Mouse (Mus musculus) adrenal gland, adult 8-10 months (tissue): ENCODE data around the gene Asic4. TPM values are rescaled to one million over a fixed set of nuclear protein-coding genes. Genes with fewer than 3 reads are reported as not detected.

Experiments
- DNase-seq: peaks from one replicate; pipeline ENCODE4 v3.0.0; 2022
- total RNA-seq, 4 experiments: library from RNA; stranded (reverse); gene quantifications; 2 replicates each; pipeline ENCODE4 v1.2.4; 2022

The Asic4 gene
- total RNA-seq, 4 experiments from 2014 or later: 4.9 to 11.1 (median 8.4) TPM

DNA sequence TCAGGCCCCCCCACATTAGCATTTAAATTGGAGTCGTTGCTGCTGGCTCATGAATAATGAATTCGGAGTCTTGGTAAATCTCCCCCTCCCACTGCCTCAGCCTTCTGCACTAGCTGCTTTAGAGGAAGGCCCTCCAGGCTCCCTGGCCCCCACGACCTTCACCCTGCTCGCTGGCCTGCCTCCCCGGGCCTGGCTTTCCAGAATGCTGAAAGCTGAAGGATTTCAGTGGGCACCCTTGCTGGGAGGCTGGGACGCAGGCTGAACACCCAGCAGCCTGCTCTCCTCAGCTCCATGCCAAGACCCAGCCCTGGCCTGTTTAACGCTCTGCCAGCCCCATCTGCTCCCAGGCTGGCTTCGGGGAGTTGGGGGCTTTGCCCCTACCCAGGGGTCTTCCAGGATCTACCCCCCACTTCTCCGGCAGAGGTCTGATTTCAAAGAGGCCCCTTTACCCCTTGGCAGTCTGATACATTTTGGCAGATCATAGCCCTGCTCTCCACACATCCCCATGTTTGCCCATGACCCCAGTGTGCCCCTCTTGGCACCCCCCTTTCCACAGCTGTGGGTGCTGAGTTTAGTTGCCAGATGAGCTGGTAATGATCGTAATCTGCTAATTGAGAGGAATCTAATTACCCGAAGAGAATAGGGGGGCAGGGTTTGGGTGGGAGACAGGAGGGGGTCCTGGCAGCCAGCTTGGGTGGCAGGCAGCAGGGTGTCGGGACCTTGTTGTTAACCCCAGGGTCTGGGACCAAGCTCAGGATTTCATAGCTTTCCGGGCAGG lies 6.8 kb upstream of the Asic4 start:
- no peak for DNase-seq

DNA sequence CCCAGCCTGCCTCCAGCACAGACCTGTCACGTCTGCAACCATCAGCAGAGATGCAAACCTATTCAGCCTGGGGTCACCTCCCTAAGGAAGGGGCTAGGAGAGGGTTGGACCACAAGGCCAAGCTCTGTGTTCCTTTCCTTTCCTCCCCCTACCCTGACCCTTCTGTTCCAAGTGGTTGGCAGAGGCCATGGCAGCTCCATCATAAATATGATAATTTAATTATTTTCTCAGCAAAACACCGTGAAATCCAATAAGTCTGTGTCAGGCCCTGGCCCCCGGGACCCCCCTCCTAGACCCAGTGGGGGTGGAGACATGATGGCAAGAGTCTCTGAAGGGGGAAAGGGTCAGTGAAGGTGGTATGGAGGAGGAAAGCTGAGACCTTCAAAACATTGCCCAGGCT lies 6.0 kb upstream of the Asic4 start:
- no peak for DNase-seq

DNA sequence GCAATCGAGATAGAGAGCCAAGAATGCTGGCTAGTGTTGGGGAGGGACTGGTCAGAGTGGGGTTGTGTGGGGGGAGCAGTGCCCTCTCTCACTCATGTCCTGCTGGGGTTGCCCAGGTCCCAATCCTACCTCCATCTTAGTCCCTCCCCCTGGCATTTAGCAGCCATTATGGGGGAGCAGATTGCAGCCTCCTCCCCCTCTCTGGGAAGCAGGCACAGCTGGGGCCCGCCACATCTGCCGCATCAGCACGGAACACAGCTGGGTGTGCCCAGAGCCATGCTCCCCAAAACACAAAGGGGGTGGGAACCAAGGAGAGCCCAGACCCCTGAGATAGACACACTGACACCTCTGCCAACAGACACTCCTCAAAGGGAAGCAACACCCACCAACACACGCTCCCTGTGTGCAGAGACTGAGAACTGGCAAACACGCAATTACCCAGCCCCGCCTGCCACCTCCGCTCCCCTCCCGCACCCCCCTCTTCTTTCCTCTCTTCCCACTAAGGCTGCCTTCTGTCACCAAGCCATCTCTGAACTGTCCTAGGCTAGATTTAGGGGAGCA lies 5.0 kb upstream of the Asic4 start:
- DNase-seq: no peak

DNA sequence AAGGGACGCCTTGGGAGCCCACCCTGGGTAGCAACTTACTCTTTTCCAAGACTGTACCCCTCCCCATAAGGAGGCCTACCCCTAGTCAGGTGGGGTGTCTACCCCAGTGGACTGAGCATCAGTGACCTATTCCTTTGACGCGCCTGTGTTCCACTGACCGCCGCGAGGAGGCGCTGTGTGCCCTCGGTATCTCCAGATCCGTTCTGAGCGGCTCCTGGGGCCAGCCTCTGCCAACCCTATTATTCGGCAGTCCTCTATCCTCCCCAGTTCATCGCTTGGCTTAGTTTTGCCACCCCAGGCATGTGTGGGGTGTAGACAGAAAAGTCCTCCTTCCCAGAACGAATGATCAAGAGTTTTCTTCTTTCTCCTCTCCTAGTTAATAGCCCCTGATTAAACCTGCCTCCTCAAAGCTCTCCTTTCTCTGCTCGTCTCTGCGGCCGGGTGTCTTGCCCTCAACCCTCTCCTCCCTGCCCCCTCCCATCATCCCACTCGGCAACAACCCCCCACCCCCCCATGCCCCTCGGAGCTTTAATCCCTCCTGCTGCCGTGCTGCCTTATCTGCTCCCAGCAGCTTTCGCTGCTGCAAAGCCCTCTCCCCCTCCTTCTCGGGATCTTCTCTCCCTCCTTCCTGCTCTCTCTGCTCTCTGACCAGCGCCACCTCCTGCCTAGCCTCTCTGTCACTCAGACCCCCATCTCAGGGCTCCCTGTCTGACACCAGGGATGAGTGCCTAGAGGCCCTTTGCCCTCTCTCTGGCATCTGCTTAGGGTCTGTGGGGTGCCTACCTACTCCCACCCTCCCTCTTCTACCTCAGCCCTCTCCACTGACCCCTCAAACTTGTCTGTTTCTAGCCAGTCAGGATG lies 4.3 kb upstream of the Asic4 start:
- peak; percentile 41 for DNase-seq

DNA sequence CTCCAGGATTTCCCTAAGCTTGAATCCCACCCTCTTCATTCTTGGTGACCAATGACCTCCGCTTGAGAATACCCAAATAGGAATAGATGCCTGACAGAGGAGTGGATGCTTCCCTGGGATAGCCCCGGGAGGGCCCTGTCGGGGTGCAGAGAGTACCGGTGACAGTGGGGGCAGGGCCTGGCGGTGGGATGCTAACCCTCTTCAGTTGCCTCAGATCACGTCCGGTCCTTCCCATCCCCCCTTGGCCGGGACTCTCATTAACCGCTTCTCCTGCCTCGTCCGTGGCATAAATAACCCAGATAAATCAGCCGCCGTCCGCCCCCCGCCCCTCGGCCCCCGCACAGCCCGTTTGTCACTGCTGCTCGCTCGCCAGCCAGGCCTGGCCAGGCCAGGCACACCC lies 3.6 kb upstream of the Asic4 start:
- no peak for DNase-seq

DNA sequence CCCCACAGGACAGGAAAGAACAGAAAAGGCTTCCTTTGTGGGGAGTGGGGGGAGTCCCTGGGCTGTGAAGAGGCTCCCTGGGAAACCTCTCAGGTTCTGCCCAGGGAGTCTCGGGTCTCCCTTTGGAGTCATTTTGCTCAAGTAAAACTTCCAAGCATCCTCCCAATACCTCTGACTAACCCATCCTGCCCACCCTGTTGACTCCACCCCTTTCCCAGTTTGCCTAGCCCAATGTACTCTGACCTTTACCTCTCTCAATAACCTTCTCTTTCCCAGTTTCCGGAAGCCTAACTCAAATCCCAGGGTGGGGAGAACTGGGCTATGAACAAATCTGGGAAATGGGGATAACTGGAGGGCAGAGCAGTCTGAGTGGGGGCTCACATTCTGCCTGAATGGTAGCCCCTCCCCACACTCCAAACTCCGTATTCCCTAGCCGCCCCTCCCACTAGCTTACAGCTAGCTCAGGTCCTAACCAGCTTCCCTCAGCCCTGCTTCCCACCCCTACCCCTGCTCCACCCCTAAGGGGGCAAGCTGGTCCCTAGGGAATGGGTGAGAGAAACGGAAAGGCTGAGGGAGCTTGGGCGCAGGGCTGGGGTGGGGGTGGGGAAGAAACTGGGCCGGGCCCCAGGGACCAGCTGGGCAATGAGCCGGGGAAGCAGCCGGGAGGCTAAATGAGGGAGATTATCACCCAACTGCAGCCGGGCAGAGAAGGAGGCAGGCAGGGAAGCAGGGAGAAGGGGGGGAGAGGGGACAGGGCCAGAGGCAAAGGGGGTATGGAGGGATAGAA lies 2.8 kb upstream of the Asic4 start:
- DNase-seq: no peak

- no peak for DNase-seq
Measured at GRCm38 (mm10) chr1:75448052-75448431, 2.2 kb upstream of the Asic4 start.

- no peak for DNase-seq
Measured at GRCm38 (mm10) chr1:75448937-75449336, 1.3 kb upstream of the Asic4 start.

GRCm38 (mm10) chr1:75449377-75450135 lies 680 bp upstream of the Asic4 start:
- DNase-seq: no peak

DNA sequence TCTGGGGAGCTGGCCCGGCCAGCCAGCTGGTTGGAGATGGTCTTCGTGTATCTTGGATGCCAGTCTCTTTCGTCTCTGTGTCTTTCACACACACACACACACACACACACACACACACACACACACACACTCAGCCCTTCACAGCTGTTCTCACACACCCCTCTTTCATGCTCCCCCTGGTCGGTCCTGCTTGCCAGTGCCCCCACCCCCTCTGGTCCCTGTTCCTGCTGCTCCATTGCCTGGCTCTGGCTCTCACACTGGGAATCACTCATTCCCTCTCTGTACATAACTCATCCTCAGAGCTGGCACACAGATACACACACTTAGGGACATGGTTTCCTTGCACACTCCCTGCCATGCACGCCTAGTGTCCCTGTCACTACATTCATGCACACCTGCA lies 1.7 kb downstream of the Asic4 start:
- no peak for DNase-seq

GRCm38 (mm10) chr1:75455433-75455832 lies 5.2 kb downstream of the Asic4 start:
- DNase-seq: no peak

DNA sequence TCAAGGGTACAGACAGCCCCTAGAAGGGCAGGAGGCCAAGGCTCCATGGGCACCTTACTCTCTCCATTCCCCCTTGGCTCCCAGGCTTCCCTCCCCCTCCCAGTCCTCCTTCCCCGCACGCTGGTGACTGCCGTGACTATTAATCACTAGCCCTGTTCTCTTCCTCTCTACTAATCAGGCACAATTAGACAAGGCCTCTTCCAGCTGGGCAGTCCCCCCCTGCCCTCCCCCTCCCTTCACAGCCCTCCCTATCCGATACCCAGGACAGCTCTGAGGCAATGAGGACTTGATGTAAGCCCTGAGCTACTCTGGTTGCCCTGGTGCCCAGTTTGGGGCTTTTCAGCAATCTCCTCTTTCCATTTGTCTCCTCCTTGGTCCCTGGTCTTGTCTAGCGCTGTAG lies 5.7 kb downstream of the Asic4 start:
- DNase-seq: no peak

DNA sequence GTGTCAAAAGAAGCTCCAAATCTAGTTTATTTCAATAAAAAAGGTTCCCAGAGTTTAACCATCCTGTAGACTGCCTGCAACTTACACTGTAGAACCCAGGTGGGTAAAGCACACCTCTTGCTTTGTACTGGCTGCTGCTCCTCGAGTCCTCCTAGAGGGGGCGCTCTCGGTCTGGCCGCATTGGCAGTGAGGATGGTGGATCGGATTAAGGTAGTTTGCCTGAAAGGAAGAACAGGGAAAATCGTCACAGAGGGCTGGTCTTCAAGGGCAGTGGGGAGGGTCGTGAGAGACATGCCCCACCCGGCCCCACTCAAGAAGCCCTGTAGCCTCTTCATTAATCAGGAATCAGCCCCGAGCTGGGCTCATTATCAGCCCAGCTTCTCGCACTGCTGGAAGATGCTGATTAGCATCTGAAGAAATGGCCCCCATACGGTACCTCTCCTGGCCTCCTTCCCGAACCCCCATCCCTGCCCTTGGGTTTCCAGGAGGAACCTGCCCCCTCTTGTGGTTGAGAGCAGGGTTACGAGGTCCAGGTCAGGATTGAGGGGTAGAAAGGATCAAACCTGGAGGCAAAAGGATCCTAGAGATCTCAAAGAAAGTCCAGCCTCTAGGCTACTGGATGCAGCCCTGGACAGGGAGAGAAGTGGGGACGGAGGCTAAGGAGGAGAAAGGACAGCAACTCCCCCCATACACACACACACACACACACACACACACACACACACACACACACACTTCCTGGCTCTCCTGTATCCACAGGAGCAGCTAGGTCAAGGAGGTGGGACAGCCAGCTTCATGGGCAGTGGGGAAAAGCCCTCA lies 6.7 kb downstream of the Asic4 start:
- no peak for DNase-seq

- no peak for DNase-seq
Measured at GRCm38 (mm10) chr1:75457710-75458024, 7.4 kb downstream of the Asic4 start.

DNA sequence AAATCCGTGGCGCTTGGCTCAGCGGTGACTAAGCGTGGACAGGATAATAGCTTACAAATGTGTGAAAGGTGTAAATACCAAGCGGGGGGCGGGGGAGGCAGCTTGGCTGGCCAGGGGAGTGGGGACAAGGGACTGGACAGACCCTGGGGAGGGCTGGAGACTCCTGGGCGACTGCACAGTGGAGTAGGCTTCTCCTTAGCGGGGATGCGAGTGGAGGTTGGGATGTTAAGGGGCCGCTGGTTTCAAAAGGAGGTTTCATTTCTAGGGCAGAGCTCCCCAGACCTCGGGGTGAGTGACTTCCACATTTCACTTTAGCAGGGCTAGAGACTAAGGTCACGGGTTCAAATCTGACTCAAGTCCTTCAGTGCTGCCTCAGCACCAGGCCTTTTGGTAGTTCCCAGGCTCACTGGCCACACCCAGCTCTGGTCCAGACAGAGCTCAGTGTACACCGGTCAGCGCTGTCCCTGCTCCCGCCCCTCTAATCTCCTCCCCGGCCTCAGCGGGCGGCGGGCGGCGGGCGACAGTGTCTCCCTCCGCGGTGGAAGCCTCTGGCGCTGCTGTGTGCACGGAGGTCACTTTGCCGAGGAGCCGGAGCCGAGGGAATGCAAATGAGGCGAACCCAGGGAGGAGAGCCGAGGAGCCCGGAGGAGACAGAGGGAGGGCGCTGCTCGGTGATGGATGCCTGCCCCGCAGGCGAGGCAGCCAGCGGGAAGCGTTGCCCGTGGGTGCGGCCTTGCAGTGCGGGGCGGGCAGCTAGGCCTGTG lies 8.0 kb downstream of the Asic4 start:
- DNase-seq: no peak

GRCm38 (mm10) chr1:75458789-75459684 lies 8.8 kb downstream of the Asic4 start:
- no peak for DNase-seq

- no peak for DNase-seq
Measured at GRCm38 (mm10) chr1:75460297-75460696, 10.1 kb downstream of the Asic4 start.

GRCm38 (mm10) chr1:75462636-75463035 lies 12.4 kb downstream of the Asic4 start:
- DNase-seq: no peak

DNA sequence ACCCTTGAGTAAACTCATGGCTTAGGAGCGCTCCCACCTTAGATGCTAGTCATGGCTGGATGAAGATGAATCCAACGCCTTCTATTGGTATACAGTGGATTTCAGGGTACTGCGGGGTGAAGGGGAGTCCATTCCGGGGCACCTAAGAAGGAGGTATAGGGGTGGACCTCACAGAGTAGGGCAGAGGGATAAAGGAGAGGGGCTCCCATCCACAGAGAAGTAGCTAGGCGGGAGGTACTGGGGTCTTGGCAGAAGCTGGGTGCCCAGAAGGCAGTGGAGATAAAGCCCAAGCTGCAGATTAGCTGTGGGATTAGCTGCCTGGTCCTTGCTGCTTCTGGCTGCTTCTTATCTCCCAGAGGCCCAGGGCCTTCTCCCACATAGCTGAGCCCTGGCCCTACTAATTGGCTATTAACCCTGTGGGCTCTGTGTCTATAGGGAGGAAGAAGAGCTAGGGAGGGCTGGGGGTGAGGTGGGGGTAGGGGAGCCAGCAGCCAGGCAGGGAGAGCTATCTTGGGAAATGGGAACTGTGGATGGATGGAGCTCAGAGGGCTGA lies 13.5 kb downstream of the Asic4 start:
- no peak for DNase-seq
